Mouse (Mus musculus) megakaryocyte, embryonic 14.5 days (primary cell): ENCODE data around the gene Prrt4. TPM values are rescaled to one million over a fixed set of nuclear protein-coding genes. Genes with fewer than 3 reads are reported as not detected.
"Not testable (repeated sequence)": the region's sequence is repeated elsewhere in the genome, so short reads cannot be mapped to it uniquely, and the experiment has no call there.

ENCODE experiments used
- H3K27me3 ChIP-seq: replicated peaks from 2 replicates; pipeline ENCODE3; 2012; ENCODE audit warnings: inconsistent platforms
- H3K36me3 ChIP-seq: replicated peaks from 2 replicates; pipeline ENCODE3; 2012; ENCODE audit warnings: low read length, inconsistent platforms, mixed read lengths
- H3K4me1 ChIP-seq: 2 replicates; pipeline ENCODE4 v1.6.1; 2012; ENCODE audit warnings: inconsistent platforms
- H3K4me3 ChIP-seq: replicated peaks from 2 replicates; pipeline ENCODE3; 2012; ENCODE audit warnings: moderate library complexity, mild to moderate bottlenecking, inconsistent platforms
- H3K9me3 ChIP-seq: 2 replicates; pipeline ENCODE4 v1.6.1; 2012; ENCODE audit warnings: inconsistent platforms
- FLI1 ChIP-seq: IDR thresholded peaks from 2 replicates; pipeline ENCODE4 v1.6.1; 2012; ENCODE audit warnings: low read length, inconsistent platforms, mixed read lengths
- GATA1 ChIP-seq: IDR thresholded peaks from 3 replicates; pipeline ENCODE4 v1.6.1; 2012; ENCODE audit warnings: mixed read lengths, low read length, inconsistent platforms, borderline replicate concordance
- polyA plus RNA-seq: library from polyadenylated mRNA; stranded (reverse); fragments of >175 nt; gene quantifications from 2 replicates; pipeline ENCODE4 v1.2.3, GENCODE M21; 2012; ENCODE audit warnings: low replicate concordance; ENCODE audit not compliant: insufficient read depth

Gene Prrt4
- polyA plus RNA-seq, 1 experiment, result 36.9 TPM

DNA sequence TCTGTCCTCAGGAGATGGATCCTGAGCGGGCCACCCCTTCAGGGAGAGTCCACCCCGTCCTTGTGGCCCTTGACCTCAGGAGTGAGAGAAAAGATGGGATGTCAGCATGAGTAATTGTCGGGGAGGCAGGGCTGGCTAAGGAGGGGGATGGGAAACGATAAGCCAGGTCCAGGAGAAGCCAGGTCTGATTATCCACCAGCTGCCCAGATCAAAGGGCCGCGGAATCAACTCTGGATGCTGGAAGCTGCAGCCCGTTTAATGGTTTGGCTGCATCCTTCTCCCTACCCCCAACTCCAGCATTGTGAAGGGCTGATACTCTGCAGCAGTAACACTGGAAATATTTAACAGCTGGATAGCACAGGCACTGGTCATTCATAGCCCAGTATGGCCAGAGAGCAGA lies 5.0 kb downstream of the Prrt4 start:
- peaks cover 100% of the 10 kb centered on the region for H3K27me3 ChIP-seq
- no peaks in the 10 kb centered on the region for H3K9me3 ChIP-seq
- no peak overlapping the region for H3K4me3 ChIP-seq
- H3K4me1 ChIP-seq, result peaks cover 40% of the 10 kb centered on the region
- no peaks in the 10 kb centered on the region for H3K36me3 ChIP-seq
- no peak for TF ChIP-seq FLI1
- TF ChIP-seq GATA1, result no peak

DNA sequence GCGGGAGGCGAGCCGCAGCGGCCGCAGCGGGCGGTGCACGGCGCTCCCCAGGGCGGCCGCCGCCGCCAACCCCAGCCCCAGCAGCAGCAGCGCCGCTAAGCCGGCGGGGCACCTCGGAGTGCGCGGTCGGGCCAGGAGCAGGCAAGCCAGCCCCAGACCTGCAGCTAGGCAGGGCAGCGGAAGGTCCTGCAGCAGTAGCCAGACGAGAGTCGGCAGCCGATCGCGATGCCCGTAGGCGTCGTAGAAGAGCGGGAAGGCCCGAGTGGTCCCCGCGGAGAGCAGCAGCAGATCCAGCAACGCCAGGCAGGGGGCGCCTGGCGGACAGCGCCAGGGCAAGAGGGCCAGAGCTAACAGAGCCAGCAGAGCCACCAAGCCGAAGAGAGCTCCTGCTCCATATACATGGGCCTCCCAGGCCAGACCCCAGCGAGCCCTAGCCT lies 8.4 kb downstream of the Prrt4 start:
- Histone ChIP-seq H3K36me3 (no peaks in the 10 kb centered on the region), H3K9me3 (no peaks in the 10 kb centered on the region), H3K4me3 (peak overlapping the region; percentile 91), H3K27me3 (peaks cover 89% of the 10 kb centered on the region), H3K4me1 (peaks cover 35% of the 10 kb centered on the region)
- no peak for TF ChIP-seq GATA1
- no peak for TF ChIP-seq FLI1

DNA sequence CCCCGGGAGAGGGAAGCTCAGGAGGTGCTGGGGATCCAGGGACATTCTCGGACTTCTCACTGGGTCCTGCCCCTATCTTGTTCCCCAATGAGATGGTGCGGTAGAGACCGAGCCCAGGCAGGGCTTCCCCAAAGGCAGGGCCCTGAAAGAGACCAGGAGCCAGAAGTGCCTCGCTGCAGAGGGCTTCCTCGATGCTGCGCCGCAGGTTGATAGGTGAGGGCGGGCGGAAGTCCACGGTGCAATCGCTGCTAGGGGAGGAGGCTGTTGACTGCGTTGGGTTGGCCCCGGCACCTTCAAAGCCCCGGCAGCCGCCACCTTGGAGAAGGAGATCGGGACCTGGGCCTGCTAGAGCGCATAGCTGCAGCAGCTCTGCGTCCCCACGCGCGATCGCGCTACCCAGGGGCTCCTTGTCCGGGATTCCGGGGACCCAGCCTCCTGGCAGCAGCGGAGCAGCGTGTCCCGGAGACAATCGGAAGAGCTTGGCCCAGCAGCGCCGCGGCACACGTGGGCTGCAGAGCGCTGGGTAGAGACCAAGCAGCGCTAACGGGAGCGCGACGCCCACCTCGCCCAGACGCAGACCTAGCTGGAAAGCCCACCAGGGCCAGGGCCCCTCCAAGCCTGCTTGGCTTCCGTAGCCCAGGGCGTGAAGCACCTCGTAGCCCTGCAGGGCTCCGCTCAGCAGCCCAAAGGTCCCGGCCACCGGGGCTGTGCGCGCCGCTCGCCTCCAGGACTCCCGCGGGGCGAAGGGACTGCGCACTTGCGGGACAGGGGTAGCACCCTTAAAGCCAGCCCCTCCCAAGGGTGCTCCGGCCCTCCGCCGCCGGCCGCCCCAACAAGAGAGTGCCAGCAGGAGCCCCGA lies 9.1 kb downstream of the Prrt4 start:
- Histone ChIP-seq H3K4me3 (peak overlapping the region; percentile 91), H3K9me3 (no peaks in the 10 kb centered on the region), H3K27me3 (peaks cover 83% of the 10 kb centered on the region), H3K4me1 (peaks cover 36% of the 10 kb centered on the region), H3K36me3 (no peaks in the 10 kb centered on the region)
- TF ChIP-seq FLI1 (no peak), GATA1 (no peak)

DNA sequence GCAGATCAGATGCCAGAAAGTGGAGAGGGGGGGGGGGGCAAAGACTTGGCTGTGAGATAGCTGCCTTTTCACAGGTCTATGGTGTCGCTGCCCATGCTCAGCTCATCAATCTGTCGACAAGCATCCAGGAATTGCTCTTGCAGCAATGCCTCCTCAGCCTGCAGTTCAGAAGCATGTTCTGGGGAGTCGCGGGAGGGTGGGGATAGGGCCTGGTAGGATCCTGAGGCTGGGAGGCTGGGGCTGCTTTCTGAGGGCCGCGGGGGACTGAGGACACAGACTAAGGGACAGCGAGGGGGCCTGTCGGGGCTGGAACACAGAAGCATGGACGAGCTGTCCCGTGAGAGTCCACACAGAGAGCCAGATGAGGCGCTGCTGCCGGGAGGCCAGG lies 9.7 kb downstream of the Prrt4 start:
- H3K4me1 ChIP-seq, result peaks cover 42% of the 10 kb centered on the region
- H3K36me3 ChIP-seq, result no peaks in the 10 kb centered on the region
- peaks cover 76% of the 10 kb centered on the region for H3K27me3 ChIP-seq
- TF ChIP-seq FLI1 (no peak), GATA1 (no peak)
- H3K9me3 ChIP-seq, result no peaks in the 10 kb centered on the region
- no peak overlapping the region for H3K4me3 ChIP-seq

DNA sequence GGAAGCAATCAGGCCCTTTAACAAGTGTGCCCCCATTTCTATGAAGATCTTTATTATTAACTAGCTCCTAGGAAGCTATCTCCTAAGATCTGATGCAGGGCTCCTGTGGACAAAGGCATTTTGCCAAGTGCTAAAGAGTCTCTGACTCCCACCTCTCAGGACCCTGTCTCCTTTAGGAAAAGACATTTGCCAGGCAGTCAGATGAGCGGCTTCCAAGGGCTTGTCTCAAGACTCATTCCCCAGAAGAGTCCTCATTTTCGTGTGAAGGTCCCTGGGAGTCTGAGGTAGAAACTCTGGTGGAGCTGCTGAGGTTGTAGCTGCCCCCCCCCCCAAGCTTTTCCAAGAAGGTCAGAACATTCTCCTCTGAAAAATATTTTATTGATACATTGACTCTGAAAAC lies 10.5 kb downstream of the Prrt4 start:
- Histone ChIP-seq H3K9me3 (no peaks in the 10 kb centered on the region), H3K4me3 (no peak overlapping the region), H3K4me1 (peaks cover 44% of the 10 kb centered on the region), H3K36me3 (no peaks in the 10 kb centered on the region), H3K27me3 (peaks cover 68% of the 10 kb centered on the region)
- TF ChIP-seq FLI1 (no peak), GATA1 (no peak)

DNA sequence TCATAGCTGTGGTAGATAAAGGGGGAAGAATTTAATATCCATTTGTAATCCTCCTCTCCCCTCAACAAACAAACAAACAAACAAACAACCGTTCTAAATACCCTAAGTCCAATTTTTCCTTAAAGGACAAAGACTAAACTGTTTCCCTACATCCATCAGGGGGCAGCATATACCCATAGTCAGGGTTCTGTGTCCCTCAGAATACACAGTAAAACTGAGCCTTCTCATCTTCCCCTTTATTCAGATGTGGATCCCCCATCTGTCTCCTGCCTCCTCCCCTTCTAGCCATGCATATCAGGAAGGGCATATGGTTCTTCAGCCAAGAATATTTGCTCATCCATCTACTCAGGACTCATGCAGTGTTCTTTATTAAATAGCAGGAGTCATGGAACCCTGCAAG lies 13.2 kb downstream of the Prrt4 start:
- Histone ChIP-seq H3K27me3 (peaks cover 42% of the 10 kb centered on the region), H3K36me3 (no peaks in the 10 kb centered on the region), H3K9me3 (no peaks in the 10 kb centered on the region), H3K4me1 (peaks cover 60% of the 10 kb centered on the region), H3K4me3 (no peak overlapping the region)
- TF ChIP-seq GATA1, result no peak
- TF ChIP-seq FLI1, result no peak

DNA sequence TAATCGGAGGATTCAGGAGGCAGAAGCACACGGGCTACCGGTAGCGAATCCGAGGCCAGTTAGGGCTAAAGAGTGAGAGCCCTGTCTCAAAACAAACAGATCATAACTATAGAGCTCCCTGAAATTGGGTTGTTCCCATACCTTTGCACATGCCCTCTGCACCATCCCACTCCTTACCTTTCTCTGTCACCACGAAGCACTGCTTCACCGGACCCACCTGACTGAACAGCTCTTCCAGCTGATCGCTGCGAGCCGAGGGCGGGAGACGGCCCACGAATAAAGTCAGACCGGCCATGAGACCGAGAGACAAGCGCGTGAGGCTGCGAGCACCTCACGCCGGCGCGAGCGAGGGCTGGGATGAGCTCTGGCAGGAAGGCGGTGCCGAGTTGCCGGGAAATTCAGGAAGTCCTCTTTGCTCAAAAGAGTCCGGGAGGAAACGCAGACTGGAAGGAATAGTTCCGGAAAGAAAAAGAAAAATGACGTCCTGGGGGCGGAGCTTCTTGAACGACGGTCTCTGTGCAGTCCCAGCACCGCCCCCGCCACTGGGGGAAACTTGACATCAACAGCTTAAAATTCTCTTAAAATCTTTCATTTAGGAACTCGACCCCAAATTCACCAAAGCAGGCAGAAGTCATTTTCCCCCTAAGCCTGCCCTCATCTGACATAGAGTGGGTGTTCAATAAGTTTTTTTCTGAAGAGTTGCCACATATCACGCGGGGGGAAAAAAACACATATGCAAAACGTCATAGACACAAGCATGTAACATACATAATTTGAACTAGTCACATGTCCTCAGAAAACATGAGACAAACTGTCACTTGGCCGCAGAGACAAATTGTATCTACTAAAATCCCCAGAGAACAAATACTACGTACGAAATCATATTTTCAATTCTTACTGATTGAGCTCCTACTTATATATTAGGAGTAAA lies 14.8 kb downstream of the Prrt4 start, which contains the start of gene Rbm28:
Gene Rbm28, minus strand, starts transcription at position 693 of the 931 bp plus-strand sequence.
- Histone ChIP-seq H3K27me3 (peaks cover 26% of the 10 kb centered on the region), H3K9me3 (no peaks in the 10 kb centered on the region), H3K4me1 (peaks cover 49% of the 10 kb centered on the region), H3K4me3 (peak within 1 kb of the TSS; percentile 98), H3K36me3 (peaks cover 8% of the 10 kb centered on the region)
- TF ChIP-seq FLI1 (no peak), GATA1 (no peak)

DNA sequence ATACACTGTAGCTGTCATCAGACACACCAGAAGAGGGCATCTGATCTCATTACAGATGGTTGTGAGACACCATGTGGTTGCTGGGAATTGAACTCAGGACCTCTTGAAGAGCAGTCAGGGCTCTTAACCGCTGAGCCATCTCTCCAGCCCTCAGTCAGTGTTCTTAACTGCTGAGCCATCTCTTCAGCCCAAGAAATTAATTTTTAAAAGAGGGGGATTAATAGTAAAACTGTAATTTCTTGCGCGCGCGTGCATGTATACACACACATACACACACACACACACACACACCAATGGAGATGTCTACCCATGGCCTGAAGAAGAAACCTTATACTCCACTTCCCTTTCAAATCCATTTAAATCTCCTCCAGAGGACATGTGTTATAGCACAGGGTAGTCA lies 18.1 kb downstream of the Prrt4 start:
- not testable (repeated sequence) for H3K27me3 ChIP-seq, H3K4me3 ChIP-seq, H3K9me3 ChIP-seq
- H3K4me1 ChIP-seq, result peaks cover 40% of the 10 kb centered on the region
- H3K36me3 ChIP-seq, result peaks cover 41% of the 10 kb centered on the region

DNA sequence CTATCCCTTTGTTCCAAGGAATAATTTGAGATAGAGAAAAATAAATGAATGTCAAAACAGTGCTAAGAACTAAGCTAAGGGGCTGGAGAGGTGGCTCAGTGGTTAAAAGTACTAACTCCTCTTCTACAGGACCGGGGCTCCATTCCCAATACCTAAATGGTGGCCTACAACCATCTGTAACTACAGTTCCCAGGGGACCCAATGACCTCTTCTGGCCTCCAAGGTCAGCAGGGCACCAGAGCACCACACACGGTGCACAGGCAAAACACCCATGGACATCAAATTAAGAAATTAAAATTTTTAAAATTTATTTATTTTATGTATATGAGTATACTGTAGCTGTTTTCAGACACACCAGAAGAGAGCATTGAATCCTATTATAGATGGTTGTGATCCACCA lies 18.6 kb downstream of the Prrt4 start:
- peaks cover 46% of the 10 kb centered on the region for H3K36me3 ChIP-seq
- no peaks in the 10 kb centered on the region for H3K9me3 ChIP-seq
- no peak overlapping the region for H3K4me3 ChIP-seq
- H3K4me1 ChIP-seq, result peaks cover 38% of the 10 kb centered on the region
- TF ChIP-seq GATA1 (no peak), FLI1 (no peak)
- no peaks in the 10 kb centered on the region for H3K27me3 ChIP-seq

DNA sequence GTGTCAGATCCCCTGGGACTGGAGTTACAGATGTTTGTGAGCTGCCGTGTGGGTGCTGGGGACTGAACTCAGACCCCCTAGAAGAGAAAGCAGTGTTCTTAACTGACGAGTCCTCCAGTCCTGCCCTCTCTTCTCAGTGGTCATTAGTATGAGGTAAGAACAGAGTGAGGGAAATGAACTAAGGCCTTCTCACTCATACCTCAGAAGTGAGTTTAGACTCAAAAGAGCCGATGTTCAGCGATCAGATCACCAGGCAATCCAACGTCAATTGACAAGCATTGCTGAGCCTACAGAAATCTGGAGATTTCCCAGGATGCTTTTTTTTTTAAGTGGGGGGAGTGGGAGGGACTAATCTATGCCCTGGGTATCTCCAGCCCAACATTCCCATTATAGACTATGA lies 23.1 kb downstream of the Prrt4 start:
- no peaks in the 10 kb centered on the region for H3K9me3 ChIP-seq
- H3K4me3 ChIP-seq, result no peak overlapping the region
- TF ChIP-seq FLI1 (no peak), GATA1 (no peak)
- peaks cover 91% of the 10 kb centered on the region for H3K36me3 ChIP-seq
- no peaks in the 10 kb centered on the region for H3K27me3 ChIP-seq
- H3K4me1 ChIP-seq, result peaks cover 5% of the 10 kb centered on the region; the same call in 1 of the 2 replicates
